Mouse (Mus musculus): ENCODE measurements around the gene Grk6. TPM values are rescaled to one million over a fixed set of nuclear protein-coding genes. Genes with fewer than 3 reads are reported as not detected.

Gene Grk6
- polyA plus RNA-seq, 1 experiment from 2014 or later: 26.9 TPM

DNA sequence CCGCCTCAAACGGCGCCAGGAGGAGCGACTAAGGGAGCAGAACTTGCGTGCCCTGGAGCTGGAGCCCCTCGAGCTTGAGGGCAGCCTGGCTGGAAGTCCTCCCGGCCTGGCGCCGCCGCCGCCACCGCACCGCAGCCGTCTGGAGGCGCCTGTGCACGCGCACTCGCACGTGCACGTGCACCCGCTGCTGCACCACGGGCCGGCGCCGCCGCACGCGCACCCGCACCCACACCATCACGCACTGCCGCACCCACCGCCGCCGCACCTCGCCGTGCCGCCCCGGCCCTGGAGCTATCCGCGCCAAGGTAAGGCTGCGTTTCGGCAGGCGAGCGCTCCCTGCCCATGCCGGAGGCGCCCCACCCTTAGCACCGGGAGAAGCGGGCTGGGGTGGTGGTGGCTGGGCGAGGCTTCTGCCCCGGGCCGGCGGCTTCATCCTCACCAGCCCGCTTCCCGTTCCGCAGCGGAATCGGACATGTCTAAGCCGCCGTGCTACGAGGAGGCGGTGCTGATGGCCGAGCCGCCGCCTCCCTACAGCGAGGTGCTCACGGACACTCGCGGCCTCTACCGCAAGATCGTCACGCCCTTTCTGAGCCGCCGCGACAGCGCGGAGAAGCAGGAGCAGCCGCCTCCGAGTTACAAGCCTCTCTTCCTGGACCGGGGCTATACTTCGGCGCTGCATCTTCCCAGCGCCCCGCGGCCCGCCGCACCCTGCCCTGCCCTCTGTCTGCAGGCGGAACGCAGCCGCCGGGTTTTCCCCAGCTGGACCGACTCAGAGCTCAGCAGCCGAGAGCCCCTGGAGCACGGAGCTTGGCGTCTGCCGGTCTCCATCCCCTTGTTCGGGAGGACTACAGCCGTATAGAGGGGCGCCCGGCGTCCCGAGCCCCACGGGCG is 27.5 kb downstream of the Grk6 start:
- peak; percentile 48 for ATAC-seq
- H3K9me3 ChIP-seq (replicated peaks): no peaks in the 10 kb centered on the region
- H3K27me3 ChIP-seq: no peaks in the 10 kb centered on the region
- H3K27ac ChIP-seq: peak overlapping the region; percentile 90
- peak overlapping the region; percentile 98 for H3K4me2 ChIP-seq
- WGBS: 1% methylated on average over 100 of the region's 103 CpGs
- H3K36me3 ChIP-seq (ENCODE audit: poor library complexity, severe bottlenecking): peaks cover 45% of the 10 kb centered on the region
- peak overlapping the region; percentile 51 for H3K4me3 ChIP-seq
- peak overlapping the region; percentile 85 for H3K9ac ChIP-seq
- peaks cover 85% of the 10 kb centered on the region for H3K4me1 ChIP-seq

DNA sequence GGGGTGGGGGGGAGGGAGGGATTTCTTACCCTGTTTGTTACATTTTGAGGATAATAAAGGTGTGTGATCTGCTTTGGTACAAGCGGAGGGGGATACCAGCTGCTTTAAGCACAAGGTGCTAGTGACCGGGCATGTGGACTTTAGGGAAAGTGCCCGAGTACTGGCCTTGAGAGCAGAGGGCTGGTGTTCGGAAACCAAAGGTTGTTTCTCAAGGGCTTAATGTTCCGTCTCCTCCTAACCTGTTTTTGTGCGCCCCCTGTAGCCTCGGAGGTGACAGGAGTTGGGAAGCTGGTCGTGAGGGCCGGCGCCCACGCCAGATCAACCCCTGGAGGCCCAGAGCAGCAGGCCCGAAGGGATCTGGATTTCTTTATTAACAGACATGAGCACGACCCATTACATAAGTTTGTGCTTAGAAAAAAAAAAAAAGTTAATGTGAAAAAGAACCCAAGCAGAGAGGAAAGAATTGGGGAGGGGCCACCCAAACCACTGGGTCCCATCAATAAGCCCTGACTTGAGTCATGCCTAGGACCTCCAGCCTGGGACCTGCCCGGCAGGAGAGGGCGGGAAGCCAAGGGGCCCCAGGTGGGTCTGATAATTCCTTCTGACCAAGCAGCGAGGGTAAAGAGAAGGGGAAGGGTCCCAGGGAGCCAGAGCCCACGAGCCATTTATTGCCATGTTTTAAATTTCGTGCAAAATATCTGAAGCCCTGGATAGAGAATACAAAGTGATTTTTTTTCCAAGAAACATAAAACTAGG is 28.4 kb downstream of the Grk6 start:
- H3K4me1 ChIP-seq: peaks cover 81% of the 10 kb centered on the region
- H3K9me3 ChIP-seq (replicated peaks): no peaks in the 10 kb centered on the region
- peaks cover 53% of the 10 kb centered on the region for H3K36me3 ChIP-seq (ENCODE audit: poor library complexity, severe bottlenecking)
- H3K27ac ChIP-seq: peak overlapping the region; percentile 90
- no peak for ATAC-seq
- 22% methylated on average over 18 of the region's 18 CpGs for WGBS
- H3K9ac ChIP-seq: peak overlapping the region; percentile 85
- H3K4me3 ChIP-seq: peak overlapping the region; percentile 51
- H3K4me2 ChIP-seq: peak overlapping the region; percentile 98
- no peaks in the 10 kb centered on the region for H3K27me3 ChIP-seq

DNA sequence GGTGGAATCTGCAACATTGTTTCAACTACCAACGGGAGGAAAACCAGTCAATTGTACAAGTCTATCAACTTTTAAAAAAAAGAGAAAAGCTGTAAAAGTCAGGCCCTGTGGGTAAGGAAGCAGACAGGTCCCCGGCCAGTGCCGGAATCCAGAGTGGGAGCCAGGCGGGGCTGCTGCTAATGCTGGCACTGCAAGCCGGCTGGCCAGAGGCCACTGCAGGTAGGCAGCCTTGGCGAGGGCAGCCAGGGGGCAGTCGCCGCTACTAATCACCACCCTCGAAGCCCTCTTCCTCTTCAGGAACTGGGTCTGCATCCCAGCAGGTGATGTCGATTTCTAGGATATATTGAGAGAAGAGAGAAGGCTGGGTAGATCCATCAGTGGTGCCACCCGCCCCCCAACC is 29.1 kb downstream of the Grk6 start:
- H3K36me3 ChIP-seq (ENCODE audit: poor library complexity, severe bottlenecking): peaks cover 60% of the 10 kb centered on the region
- H3K4me2 ChIP-seq: peak overlapping the region; percentile 98
- peak overlapping the region; percentile 85; the same call in 1 of the 2 replicates for H3K9ac ChIP-seq
- 0 out of 2 replicates have a peak overlapping the region, but pooled peaks have one; percentile 48 for H3K27ac ChIP-seq
- no peak for ATAC-seq
- peaks cover 74% of the 10 kb centered on the region for H3K4me1 ChIP-seq
- no peaks in the 10 kb centered on the region for H3K9me3 ChIP-seq (replicated peaks)
- WGBS: 56% methylated on average over 11 of the region's 11 CpGs
- H3K27me3 ChIP-seq: no peaks in the 10 kb centered on the region
- no peak overlapping the region for H3K4me3 ChIP-seq

DNA sequence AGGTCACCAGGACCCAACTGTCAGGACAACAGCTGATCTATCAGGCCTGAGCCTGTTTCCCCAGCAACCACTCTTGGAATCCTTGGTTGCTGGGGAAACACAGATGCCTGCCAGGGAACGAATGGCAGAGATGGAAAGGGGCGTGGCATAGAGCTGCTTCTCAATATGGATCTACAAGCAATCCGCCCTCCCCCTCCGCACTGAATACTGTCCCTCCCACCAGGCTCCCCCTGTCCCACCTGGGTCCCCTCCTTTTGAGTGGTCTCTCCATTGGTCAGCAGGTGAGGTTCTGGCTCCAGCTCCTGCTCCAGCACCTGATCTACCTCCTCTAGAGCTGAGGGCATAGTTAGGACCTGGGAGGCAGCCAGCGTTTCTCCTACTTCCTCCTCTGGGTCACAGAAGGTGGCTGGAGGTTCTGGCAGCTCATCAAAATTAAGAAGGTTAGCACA is 29.8 kb downstream of the Grk6 start:
- Histone ChIP-seq H3K9me3 (replicated peaks) (no peaks in the 10 kb centered on the region), H3K27me3 (no peaks in the 10 kb centered on the region), H3K27ac (peak overlapping the region; percentile 82), H3K4me2 (peak overlapping the region; percentile 98), H3K4me3 (no peak overlapping the region), H3K36me3 (ENCODE audit: poor library complexity, severe bottlenecking) (peaks cover 67% of the 10 kb centered on the region), H3K9ac (peak overlapping the region; percentile 39; the same call in 1 of the 2 replicates), H3K4me1 (peaks cover 67% of the 10 kb centered on the region)
- 16% methylated on average over 5 of the region's 5 CpGs for WGBS
- peak; percentile 32 for ATAC-seq

DNA sequence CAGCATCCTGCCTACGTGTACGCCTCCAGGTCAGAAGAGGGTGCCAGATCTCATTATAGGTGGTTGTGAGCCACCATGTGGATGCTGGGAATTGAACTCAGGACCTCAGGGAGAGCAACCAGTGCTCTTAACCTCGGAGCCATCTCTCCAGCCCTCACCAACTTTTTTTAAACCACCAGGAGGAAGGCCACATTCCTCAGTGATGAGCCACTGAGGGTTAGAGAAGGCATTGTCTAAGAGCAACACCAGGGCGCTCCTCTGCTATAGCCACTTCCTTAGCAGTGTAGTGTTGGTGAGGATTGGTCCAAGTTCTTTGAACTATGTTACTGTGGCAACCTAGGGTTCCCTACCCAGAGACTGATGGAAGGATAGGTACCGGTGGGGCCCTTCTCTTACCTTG is 30.9 kb downstream of the Grk6 start:
- Histone ChIP-seq H3K4me2 (no peak overlapping the region), H3K4me3 (no peak overlapping the region), H3K9ac (no peak overlapping the region), H3K9me3 (replicated peaks) (no peaks in the 10 kb centered on the region), H3K4me1 (peaks cover 56% of the 10 kb centered on the region), H3K27me3 (no peaks in the 10 kb centered on the region), H3K36me3 (ENCODE audit: poor library complexity, severe bottlenecking) (peaks cover 78% of the 10 kb centered on the region), H3K27ac (peak overlapping the region; percentile 82)
- WGBS: 92% methylated on average over 5 of the region's 5 CpGs
- no peak for ATAC-seq

DNA sequence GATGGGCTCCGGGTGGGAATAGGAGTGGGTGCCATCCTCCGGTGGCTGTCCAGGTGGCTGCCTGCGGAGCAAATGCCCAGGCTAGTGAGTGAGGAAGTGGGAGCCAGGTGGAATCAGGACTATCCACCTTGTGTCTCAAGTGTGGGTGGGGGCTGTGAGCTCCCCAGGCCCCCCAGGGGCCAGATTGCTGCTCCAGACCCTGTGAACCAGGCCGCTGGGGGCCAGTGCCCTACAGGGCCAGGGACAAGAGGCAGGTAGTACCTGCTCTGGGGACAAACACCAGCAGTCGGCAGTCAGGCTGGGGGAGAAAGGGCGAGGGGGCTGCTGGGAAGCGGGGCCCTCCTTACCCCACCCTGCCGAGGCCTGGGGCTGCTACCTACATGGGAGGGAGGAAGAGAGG is 31.4 kb downstream of the Grk6 start:
- no peak overlapping the region for H3K9ac ChIP-seq
- no peak overlapping the region for H3K4me3 ChIP-seq
- H3K4me2 ChIP-seq: no peak overlapping the region
- H3K27ac ChIP-seq: peak overlapping the region; percentile 52
- H3K9me3 ChIP-seq (replicated peaks): no peaks in the 10 kb centered on the region
- no peak for ATAC-seq
- H3K4me1 ChIP-seq: peaks cover 51% of the 10 kb centered on the region
- H3K27me3 ChIP-seq: no peaks in the 10 kb centered on the region
- 96% methylated on average over 7 of the region's 8 CpGs for WGBS
- peaks cover 83% of the 10 kb centered on the region for H3K36me3 ChIP-seq (ENCODE audit: poor library complexity, severe bottlenecking)

DNA sequence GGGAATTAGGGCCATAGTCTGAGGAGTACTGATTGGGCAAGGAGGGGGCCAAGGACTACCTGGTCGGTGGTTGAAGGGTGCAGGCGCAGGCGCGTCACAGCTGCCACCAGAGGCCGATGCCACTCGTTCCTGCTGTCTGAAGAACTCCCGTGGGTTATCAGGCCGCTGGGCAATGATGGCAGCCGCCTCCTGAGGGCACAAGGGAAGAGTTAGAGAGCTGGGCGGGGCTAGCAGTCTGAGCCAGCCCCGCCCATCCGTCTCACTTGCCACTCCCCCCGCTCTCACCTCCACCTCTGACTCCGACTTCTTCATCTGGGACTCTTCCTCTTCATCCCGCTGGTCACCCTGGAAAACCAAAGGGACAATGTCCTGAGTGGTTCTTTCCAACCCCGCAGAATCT is 32.6 kb downstream of the Grk6 start:
- Histone ChIP-seq H3K27me3 (no peaks in the 10 kb centered on the region), H3K36me3 (ENCODE audit: poor library complexity, severe bottlenecking) (peaks cover 95% of the 10 kb centered on the region), H3K4me3 (no peak overlapping the region), H3K9me3 (replicated peaks) (no peaks in the 10 kb centered on the region), H3K9ac (no peak overlapping the region), H3K27ac (no peak overlapping the region), H3K4me2 (no peak overlapping the region), H3K4me1 (peaks cover 50% of the 10 kb centered on the region)
- WGBS: 71% methylated on average over 16 of the region's 16 CpGs
- ATAC-seq: no peak

DNA sequence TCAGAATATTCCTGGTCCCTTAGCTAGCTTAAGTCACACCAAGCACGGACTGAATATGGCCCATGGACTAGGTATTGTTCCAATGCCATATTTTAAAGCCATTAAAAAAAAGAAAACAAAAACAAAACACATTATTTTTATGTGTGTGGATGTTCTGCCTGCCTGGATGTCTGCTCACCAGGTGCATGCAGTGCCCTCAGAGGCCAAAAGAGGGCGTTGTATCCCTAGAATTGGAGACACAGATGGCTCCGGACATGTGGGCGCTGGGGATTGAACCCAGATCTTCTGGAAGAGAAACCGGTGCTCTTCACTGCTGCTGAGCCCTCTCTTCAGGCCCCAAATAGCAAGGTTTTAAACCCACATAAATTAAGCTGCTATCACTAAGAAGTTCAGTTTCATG is 33.2 kb downstream of the Grk6 start:
- H3K4me2 ChIP-seq: no peak overlapping the region
- H3K9ac ChIP-seq: no peak overlapping the region
- ATAC-seq: no peak
- H3K27ac ChIP-seq: no peak overlapping the region
- peaks cover 99% of the 10 kb centered on the region for H3K36me3 ChIP-seq (ENCODE audit: poor library complexity, severe bottlenecking)
- no peaks in the 10 kb centered on the region for H3K27me3 ChIP-seq
- H3K4me1 ChIP-seq: peaks cover 50% of the 10 kb centered on the region
- no peak overlapping the region for H3K4me3 ChIP-seq
- H3K9me3 ChIP-seq (replicated peaks): no peaks in the 10 kb centered on the region
- 50% methylated on average over 5 of the region's 5 CpGs for WGBS

DNA sequence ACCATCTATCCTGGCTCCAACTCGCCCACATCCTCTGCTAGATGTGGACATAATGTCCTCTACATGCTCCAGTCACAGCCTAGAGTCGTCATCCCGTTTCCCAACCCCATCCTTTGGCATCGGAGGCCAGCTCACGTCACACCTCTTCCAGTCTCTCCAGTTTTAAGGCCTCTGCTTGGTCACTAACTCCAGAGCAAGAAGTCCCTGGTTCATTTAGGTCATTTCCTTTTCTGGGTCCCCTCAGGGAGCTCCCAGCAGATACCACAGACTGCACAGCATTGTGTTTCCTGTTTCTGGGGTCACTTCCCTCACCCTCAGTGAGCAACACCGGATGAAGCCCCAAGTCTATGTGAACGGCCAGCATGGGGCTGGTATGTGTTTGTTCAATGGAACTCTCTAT is 34.1 kb downstream of the Grk6 start:
- no peak for ATAC-seq
- peaks cover 50% of the 10 kb centered on the region for H3K4me1 ChIP-seq
- no peak overlapping the region for H3K4me3 ChIP-seq
- WGBS: 86% methylated on average over 7 of the region's 7 CpGs
- H3K9me3 ChIP-seq (replicated peaks): no peaks in the 10 kb centered on the region
- H3K27ac ChIP-seq: 0 out of 2 replicates have a peak overlapping the region, but pooled peaks have one; percentile 5
- peaks cover 94% of the 10 kb centered on the region for H3K36me3 ChIP-seq (ENCODE audit: poor library complexity, severe bottlenecking)
- H3K27me3 ChIP-seq: no peaks in the 10 kb centered on the region
- no peak overlapping the region for H3K9ac ChIP-seq
- no peak overlapping the region for H3K4me2 ChIP-seq

DNA sequence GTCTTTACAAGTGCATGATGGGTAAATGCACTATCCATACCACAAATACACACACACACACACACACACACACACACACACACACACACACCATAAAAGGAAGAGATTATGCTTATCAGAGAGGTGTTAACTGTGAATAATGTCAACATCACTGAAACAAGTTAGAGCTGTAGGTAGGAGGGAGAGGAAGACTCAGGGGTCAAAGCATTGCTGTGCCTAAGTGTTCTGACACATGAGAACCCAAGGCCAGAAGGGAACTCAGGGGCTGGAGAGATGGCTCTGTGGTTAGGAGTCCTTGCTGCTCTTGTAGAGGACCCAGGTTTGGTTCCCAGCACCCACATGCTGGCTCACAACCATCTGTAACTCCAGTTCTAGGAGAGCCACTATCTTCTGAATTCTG is 35.1 kb downstream of the Grk6 start:
- H3K4me3 ChIP-seq: no peak overlapping the region
- H3K9ac ChIP-seq: no peak overlapping the region
- H3K27ac ChIP-seq: peak overlapping the region; percentile 31; the same call in 1 of the 2 replicates
- peaks cover 50% of the 10 kb centered on the region for H3K4me1 ChIP-seq
- peaks cover 85% of the 10 kb centered on the region for H3K36me3 ChIP-seq (ENCODE audit: poor library complexity, severe bottlenecking)
- no peaks in the 10 kb centered on the region for H3K9me3 ChIP-seq (replicated peaks)
- H3K27me3 ChIP-seq: no peaks in the 10 kb centered on the region
- H3K4me2 ChIP-seq: no peak overlapping the region
- no peak for ATAC-seq

DNA sequence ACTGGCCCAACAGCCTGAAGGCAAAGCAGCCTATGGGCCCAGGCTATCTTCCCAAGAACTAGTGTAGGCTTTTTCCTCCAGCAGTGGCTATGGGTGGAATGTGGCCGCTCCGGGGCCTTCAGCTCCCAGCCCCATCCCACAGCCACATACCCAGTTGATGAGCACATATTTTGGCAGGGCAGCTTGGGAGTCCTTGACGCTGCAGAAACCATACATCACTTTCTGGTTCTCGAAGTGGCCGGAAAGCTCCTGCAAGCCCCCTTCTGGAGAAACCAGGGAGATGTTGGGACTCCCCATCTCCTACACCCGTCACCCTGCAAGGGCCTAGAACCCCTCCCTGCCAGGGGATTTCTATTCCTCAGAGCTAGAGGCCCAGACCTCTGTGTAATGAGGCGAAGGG is 37.7 kb downstream of the Grk6 start:
- Histone ChIP-seq H3K9me3 (replicated peaks) (no peaks in the 10 kb centered on the region), H3K27me3 (no peaks in the 10 kb centered on the region), H3K27ac (peak overlapping the region; percentile 99), H3K4me2 (peak overlapping the region; percentile 98), H3K4me3 (peak overlapping the region; percentile 99; the same call in 1 of the 2 replicates), H3K36me3 (ENCODE audit: poor library complexity, severe bottlenecking) (peaks cover 62% of the 10 kb centered on the region), H3K9ac (peak overlapping the region; percentile 100), H3K4me1 (peaks cover 50% of the 10 kb centered on the region)
- ATAC-seq: no peak
- 85% methylated on average over 7 of the region's 7 CpGs for WGBS

DNA sequence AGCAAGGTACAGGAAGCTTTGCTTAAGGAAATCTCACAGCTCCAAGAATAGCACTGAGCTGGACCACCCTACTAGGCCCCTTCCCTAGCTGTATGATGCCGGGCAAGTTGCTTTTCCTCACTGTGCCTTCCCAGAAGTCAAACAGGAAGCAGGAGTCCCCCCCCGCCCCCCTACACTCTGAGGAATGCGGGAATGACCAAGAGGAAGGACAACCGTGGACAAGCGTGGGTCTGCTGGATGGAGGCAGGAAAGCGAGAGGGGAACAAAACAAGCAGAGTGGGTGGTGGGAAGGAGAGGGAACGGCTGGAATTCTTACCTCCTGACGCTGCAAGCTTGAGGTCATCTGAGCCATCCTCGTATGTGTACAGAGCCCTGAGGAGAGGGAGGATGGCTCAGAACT is 38.2 kb downstream of the Grk6 start:
- no peaks in the 10 kb centered on the region for H3K9me3 ChIP-seq (replicated peaks)
- no peaks in the 10 kb centered on the region for H3K27me3 ChIP-seq
- H3K4me3 ChIP-seq: peak overlapping the region; percentile 99
- H3K4me1 ChIP-seq: peaks cover 51% of the 10 kb centered on the region
- H3K27ac ChIP-seq: peak overlapping the region; percentile 99
- WGBS: 49% methylated on average over 9 of the region's 9 CpGs
- H3K9ac ChIP-seq: peak overlapping the region; percentile 100
- no peak for ATAC-seq
- peak overlapping the region; percentile 98 for H3K4me2 ChIP-seq
- H3K36me3 ChIP-seq (ENCODE audit: poor library complexity, severe bottlenecking): peaks cover 57% of the 10 kb centered on the region

Measured in forebrain, embryonic 13.5 days (tissue).